ENCODE assay signal across 22 mouse cellular contexts in the genomic region with DNA sequence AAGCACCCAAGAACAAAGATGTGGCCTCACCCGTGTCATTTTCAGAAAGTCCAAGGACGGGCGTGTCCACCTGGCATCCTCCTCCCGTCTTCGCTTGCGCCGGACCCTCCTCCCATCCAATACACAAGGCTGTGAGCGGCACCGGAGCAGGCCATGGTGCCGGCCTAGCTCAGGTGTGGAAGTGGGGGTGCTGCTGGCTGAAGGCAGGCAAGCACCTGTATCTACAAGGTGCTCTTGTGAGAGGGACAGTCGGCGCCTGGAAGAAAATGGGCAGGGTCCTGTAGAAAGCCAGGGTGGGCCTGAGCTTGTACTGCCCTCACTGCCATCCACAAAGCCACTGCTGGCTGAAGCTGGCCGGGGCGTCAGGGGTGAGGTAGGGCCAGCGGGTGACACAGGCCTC. TPM values are rescaled to one million over a fixed set of nuclear protein-coding genes. Genes with fewer than 3 reads are reported as not detected.
DNase-seq lines count a peak whose midpoint lies in the region; ATAC-seq and TF ChIP-seq lines count a peak whose summit lies in the region.
"Had no signal": no experiment of that assay in that cellular context is flagged by ENCODE, and none has a peak within 500 bp of the region (broad histone marks: within the 10 kb centered on the region; RNA-seq: fewer than 3 reads in every experiment).

No protein-coding gene starts in this region.

- no peaks in the 10 kb centered on the region for H3K9me3 ChIP-seq in kidney, postnatal 0 days (replicated peaks; ENCODE audit: low read length)
- no peaks in the 10 kb centered on the region for H3K9me3 ChIP-seq in kidney, embryonic 16.5 days (ENCODE audit: low read length)
- H3K9me3 ChIP-seq: G1E had no signal

- no peaks in the 10 kb centered on the region for H3K4me1 ChIP-seq in kidney, postnatal 0 days (replicated peaks; ENCODE audit: insufficient read depth, low read length)
- no peaks in the 10 kb centered on the region for H3K4me1 ChIP-seq in kidney, embryonic 16.5 days (ENCODE audit: insufficient read depth, low read length)

- H3K9ac ChIP-seq in kidney, postnatal 0 days (ENCODE audit: low read depth, low read length), result peak overlapping the region; percentile 13; the same call in 1 of the 2 replicates
- no peak overlapping the region for H3K9ac ChIP-seq in kidney, embryonic 16.5 days (replicated peaks; ENCODE audit: low read length)

- no peak for DNase-seq in gastrocnemius, adult 2 months
- DNase-seq in gastrocnemius, postnatal 25 days, result no peak
- DNase-seq in heart, adult 11 months, result peak; percentile 90
- no peak for DNase-seq in heart, adult 8-10 months (ENCODE audit: low spot score)
- DNase-seq in kidney, postnatal 0 days (ENCODE audit: low spot score), result no peak
- DNase-seq in urinary bladder, postnatal 36 days (ENCODE audit: low spot score in 2 of 2), result no peak
- DNase-seq: adrenal gland, adult 2 months; adrenal gland, adult 8-10 months; adrenal gland, postnatal 10 days; adrenal gland, postnatal 14 days; adrenal gland, postnatal 25 days; adrenal gland, postnatal 36 days; B cell, adult 2 months; cerebellum, adult 11 months; cerebellum, adult 11-12 months had no signal

- H3K27me3 ChIP-seq in kidney, postnatal 0 days (ENCODE audit: insufficient read depth, low read length), result no peaks in the 10 kb centered on the region
- no peaks in the 10 kb centered on the region for H3K27me3 ChIP-seq in kidney, embryonic 16.5 days (ENCODE audit: insufficient read depth, low read length)
- H3K27me3 ChIP-seq: CH12.LX, Patski had no signal

- peaks cover 32% of the 10 kb centered on the region for H3K36me3 ChIP-seq in kidney, postnatal 0 days (ENCODE audit: insufficient read depth, low read length)
- H3K36me3 ChIP-seq in kidney, embryonic 16.5 days (ENCODE audit: insufficient read depth, low read length), result peaks cover 20% of the 10 kb centered on the region

- TF ChIP-seq CTCF in gastrocnemius, adult 2 months (IDR thresholded peaks at IDR 0.05), result no peak
- no peak for TF ChIP-seq CTCF in kidney, postnatal 0 days (IDR thresholded peaks at IDR 0.05; ENCODE audit: low read depth)

- intact Hi-C loops in gastrocnemius, adult 2 months (cut with DNase I), result no loop called here

- no peak for ATAC-seq in kidney, postnatal 0 days (replicated peaks; ENCODE audit: low FRiP score, low read depth)
- no peak for ATAC-seq in kidney, embryonic 16.5 days (ENCODE audit: low FRiP score, low TSS enrichment)
- 0 out of 2 replicates have a peak, but pooled peaks have one; percentile 35 for ATAC-seq in erythroid progenitor cell, adult 5-6 weeks (replicated peaks; ENCODE audit: low FRiP score, poor library complexity, severe bottlenecking)
- ATAC-seq: activated CD4-positive, CD25-positive, alpha-beta regulatory T cell, adult 4 months; CD4-positive, CD25-positive, alpha-beta regulatory T cell, adult 4 months; Patski had no signal

- H3K27ac ChIP-seq in gastrocnemius, adult 2 months, result peak overlapping the region; percentile 91
- no peak overlapping the region for H3K27ac ChIP-seq in kidney, postnatal 0 days
- H3K27ac ChIP-seq in kidney, embryonic 16.5 days (ENCODE audit: low read length), result no peak overlapping the region

- H3K4me3 ChIP-seq in gastrocnemius, adult 2 months, result no peak overlapping the region
- no peak overlapping the region for H3K4me3 ChIP-seq in kidney, postnatal 0 days (replicated peaks; ENCODE audit: low read depth, low read length)
- no peak overlapping the region for H3K4me3 ChIP-seq in kidney, embryonic 16.5 days (ENCODE audit: low read length)

- no peak overlapping the region for H3K4me2 ChIP-seq in kidney, postnatal 0 days (ENCODE audit: low read length)
- H3K4me2 ChIP-seq in kidney, embryonic 16.5 days (replicated peaks; ENCODE audit: low read depth, low read length), result no peak overlapping the region

- 97% methylated on average over 15 of the region's 15 CpGs for WGBS in kidney, postnatal 0 days
- 97% methylated on average over 15 of the region's 15 CpGs for WGBS in kidney, embryonic 16.5 days

RNA-seq across cellular contexts. Expression of a gene that starts 22.0 kb away (rescaled TPM):
- 10 to 100 TPM; 59.4 to 68.6 TPM for total RNA-seq in gastrocnemius, adult 2 months (2021)
- total RNA-seq in gastrocnemius, postnatal 25 days (2021), result 10 to 100 TPM; 50.2 to 59.6 TPM
- total RNA-seq in heart, adult 8-10 months (2022), result 10 to 100 TPM; 24.0 to 30.9 (median 28.1) TPM
- 55.7 and 58.1 TPM in 2 replicates for polyA plus RNA-seq in kidney, postnatal 0 days (2015; fragmentation: Nextera tagmentation; extraction: Ambion mirVana)
- 62.6 and 65.7 TPM in 2 replicates for polyA plus RNA-seq in kidney, embryonic 16.5 days (2015; fragmentation: Nextera tagmentation; extraction: Ambion mirVana)
- 8.0 and 9.7 TPM in 2 replicates for total RNA-seq in erythroid progenitor cell, adult 5-6 weeks (2015; ENCODE audit: low replicate concordance)
- total RNA-seq in erythroid progenitor cell, adult 5-6 weeks (2017; ENCODE audit: low replicate concordance), result 3.0 and 29.2 TPM in 2 replicates

RNA-seq across cellular contexts. Expression of a gene that starts 22.3 kb away (rescaled TPM):
- under 1 TPM in 1 of 2 experiments, not detected in 1; 0.64 TPM for total RNA-seq in gastrocnemius, adult 2 months (2021)
- total RNA-seq in gastrocnemius, postnatal 25 days (2021), result under 1 TPM; 0.51 to 0.88 TPM
- total RNA-seq in heart, adult 8-10 months (2022), result 1 to 10 TPM in 2 of 4 experiments, under 1 TPM in 2; 0.87 to 1.1 (median 1.0) TPM
- 0.64 and 0.68 TPM in 2 replicates for polyA plus RNA-seq in kidney, postnatal 0 days (2015; fragmentation: Nextera tagmentation; extraction: Ambion mirVana)
- 0.29 and 0.58 TPM in 2 replicates for polyA plus RNA-seq in kidney, embryonic 16.5 days (2015; fragmentation: Nextera tagmentation; extraction: Ambion mirVana)
- not detected in 2 replicates for total RNA-seq in erythroid progenitor cell, adult 5-6 weeks (2015; ENCODE audit: low replicate concordance)
- 0.77 TPM in 1 of 2 replicates, not detected in the other for total RNA-seq in erythroid progenitor cell, adult 5-6 weeks (2017; ENCODE audit: low replicate concordance)
- polyA plus RNA-seq: G1E had no signal

RNA-seq across cellular contexts. Expression of a gene that starts 44.9 kb away (rescaled TPM):
- total RNA-seq in gastrocnemius, adult 2 months (2021), result 1 to 10 TPM; 6.3 to 7.7 TPM
- 1 to 10 TPM; 7.3 to 8.2 TPM for total RNA-seq in gastrocnemius, postnatal 25 days (2021)
- 10 to 100 TPM in 2 of 4 experiments, 1 to 10 TPM in 2; 8.8 to 12.0 (median 10.6) TPM for total RNA-seq in heart, adult 8-10 months (2022)
- polyA plus RNA-seq in kidney, postnatal 0 days (2015; fragmentation: Nextera tagmentation; extraction: Ambion mirVana), result 146 and 172 TPM in 2 replicates
- polyA plus RNA-seq in kidney, embryonic 16.5 days (2015; fragmentation: Nextera tagmentation; extraction: Ambion mirVana), result 227 and 228 TPM in 2 replicates
- 377 and 483 TPM in 2 replicates for total RNA-seq in erythroid progenitor cell, adult 5-6 weeks (2015; ENCODE audit: low replicate concordance)
- total RNA-seq in erythroid progenitor cell, adult 5-6 weeks (2017; ENCODE audit: low replicate concordance), result 503 and 597 TPM in 2 replicates

RNA-seq across cellular contexts. Expression of a gene that starts 50.5 kb away (rescaled TPM):
- total RNA-seq in gastrocnemius, adult 2 months (2021), result 1 to 10 TPM in 1 of 2 experiments, under 1 TPM in 1; 0.97 to 1.3 TPM
- 1 to 10 TPM; 1.7 to 2.5 TPM for total RNA-seq in gastrocnemius, postnatal 25 days (2021)
- 1 to 10 TPM; 1.6 to 3.1 (median 2.1) TPM for total RNA-seq in heart, adult 8-10 months (2022)
- polyA plus RNA-seq in kidney, postnatal 0 days (2015; fragmentation: Nextera tagmentation; extraction: Ambion mirVana), result 74.3 and 84.9 TPM in 2 replicates
- polyA plus RNA-seq in kidney, embryonic 16.5 days (2015; fragmentation: Nextera tagmentation; extraction: Ambion mirVana), result 186 and 192 TPM in 2 replicates
- 544 and 682 TPM in 2 replicates for total RNA-seq in erythroid progenitor cell, adult 5-6 weeks (2015; ENCODE audit: low replicate concordance)
- 404 and 639 TPM in 2 replicates for total RNA-seq in erythroid progenitor cell, adult 5-6 weeks (2017; ENCODE audit: low replicate concordance)

RNA-seq across cellular contexts. Expression of a gene that starts 50.8 kb away (rescaled TPM):
- 10 to 100 TPM in 1 of 2 experiments, 1 to 10 TPM in 1; 9.0 to 11.7 TPM for total RNA-seq in gastrocnemius, adult 2 months (2021)
- total RNA-seq in gastrocnemius, postnatal 25 days (2021), result 1 to 10 TPM; 8.0 to 8.2 TPM
- 10 to 100 TPM; 20.4 to 22.2 (median 21.9) TPM for total RNA-seq in heart, adult 8-10 months (2022)
- 26.4 and 29.5 TPM in 2 replicates for polyA plus RNA-seq in kidney, postnatal 0 days (2015; fragmentation: Nextera tagmentation; extraction: Ambion mirVana)
- polyA plus RNA-seq in kidney, embryonic 16.5 days (2015; fragmentation: Nextera tagmentation; extraction: Ambion mirVana), result 48.5 and 50.8 TPM in 2 replicates
- total RNA-seq in erythroid progenitor cell, adult 5-6 weeks (2015; ENCODE audit: low replicate concordance), result 44.4 and 49.4 TPM in 2 replicates
- total RNA-seq in erythroid progenitor cell, adult 5-6 weeks (2017; ENCODE audit: low replicate concordance), result 28.2 and 37.7 TPM in 2 replicates

Comparison
In these comparisons a context has a peak if more than half of its experiments do, and no peak if none do; other contexts are left out.
1. RNA of a gene that starts 44.9 kb away (total RNA-seq): 377 to 597 TPM in erythroid progenitor cell, adult 5-6 weeks; 8.8 to 12.0 TPM in heart, adult 8-10 months, 7.3 to 8.2 TPM in gastrocnemius, postnatal 25 days and 6.3 to 7.7 TPM in gastrocnemius, adult 2 months; every median in the first group is over 10 times any median in the second.